Mouse (Mus musculus): ENCODE data around the gene Scd2.

DNA sequence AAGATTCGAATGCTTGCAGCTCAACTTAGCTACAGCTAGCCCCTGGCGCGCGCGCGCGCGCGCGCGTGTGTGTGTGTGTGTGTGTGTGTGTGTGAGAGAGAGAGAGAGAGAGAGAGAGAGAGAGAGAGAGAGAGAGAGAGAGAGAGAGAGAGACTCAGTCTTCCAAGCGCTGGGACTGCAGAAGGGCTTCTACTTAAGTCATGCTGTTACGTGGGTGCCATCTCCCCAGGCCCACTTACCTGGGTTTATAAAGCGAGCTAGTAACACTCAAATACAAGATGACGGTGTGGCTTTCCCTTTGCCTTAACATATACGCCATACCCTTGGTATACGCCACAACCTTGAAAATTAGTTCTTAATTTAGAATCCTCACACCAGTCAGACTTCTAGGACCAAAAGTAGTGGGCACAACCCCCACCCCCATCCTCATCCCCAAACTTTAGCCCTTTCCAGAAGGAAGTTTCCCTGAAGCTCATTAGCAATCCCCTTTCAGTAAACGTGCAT lies 25.9 kb upstream of the Scd2 start:
- TF ChIP-seq CTCF (IDR thresholded peaks at IDR 0.05; ENCODE audit: low read depth, low read length) (no peak), POLR2A (IDR thresholded peaks at IDR 0.05; ENCODE audit: borderline replicate concordance, low read depth, low read length) (no peak)
